Mouse (Mus musculus) heart, embryonic 10.5 days (tissue): ENCODE results near the gene Tspan4. TPM values are rescaled to one million over a fixed set of nuclear protein-coding genes. Genes with fewer than 3 reads are reported as not detected.
A peak's percentile ranks its signal among the peaks of the same experiment; 100 is the strongest.

Experiments
- DNase-seq: peaks from one replicate; pipeline ENCODE4 v3.0.0-alpha.2; 2017; ENCODE audit warnings: low spot score
- H3K27ac ChIP-seq: fragments of 300-500 bp; sonication (generic); 2 replicates; pipeline ENCODE4 v1.5.1; 2016; ENCODE audit warnings: mild to moderate bottlenecking
- H3K27me3 ChIP-seq: fragments of 300-500 bp; sonication (generic); 2 replicates; pipeline ENCODE4 v1.6.1; 2016; ENCODE audit warnings: mild to moderate bottlenecking; ENCODE audit not compliant: poor library complexity, insufficient read depth, severe bottlenecking
- H3K36me3 ChIP-seq: fragments of 300-500 bp; sonication (generic); 2 replicates; pipeline ENCODE4 v1.6.1; 2016; ENCODE audit warnings: mild to moderate bottlenecking, moderate library complexity
- H3K4me1 ChIP-seq: fragments of 300-500 bp; sonication (generic); 2 replicates; pipeline ENCODE4 v1.6.1; 2016; ENCODE audit warnings: mild to moderate bottlenecking
- H3K4me3 ChIP-seq: fragments of 300-500 bp; sonication (generic); 2 replicates; pipeline ENCODE4 v1.5.1; 2016; ENCODE audit warnings: mild to moderate bottlenecking, moderate library complexity
- H3K9me3 ChIP-seq: fragments of 300-500 bp; sonication (generic); 2 replicates; pipeline ENCODE4 v1.6.1; 2016; ENCODE audit warnings: mild to moderate bottlenecking, moderate library complexity
- WGBS: fragments of 180-500 bp; shearing (Covaris S2); methylation state at CpG from one replicate; pipeline ENCODE4 v1.1.7; 2016; 5-methylcytosine and 5-hydroxymethylcytosine counted together
- polyA plus RNA-seq: library from polyadenylated mRNA; unstranded; fragments of >200 nt; fragmentation: Nextera tagmentation; extraction: Ambion mirVana; gene quantifications from 2 replicates; pipeline ENCODE4 v1.2.1, GENCODE M21; 2016

Gene Tspan4
- polyA plus RNA-seq, result 69.0 and 70.8 TPM in 2 replicates

- Histone ChIP-seq H3K4me3 (peak within 1 kb of the TSS; percentile 92), H3K36me3 (peaks cover 25% of the 10 kb centered on the region), H3K9me3 (no peaks in the 10 kb centered on the region), H3K4me1 (peaks cover 50% of the 10 kb centered on the region), H3K27ac (peak within 1 kb of the TSS; percentile 99), H3K27me3 (no peaks in the 10 kb centered on the region)
- under 1% methylated on average over 87 of the region's 87 CpGs for WGBS
- DNase-seq, result peak; percentile 94
These were observed at the start of gene Tspan4, which contains the start of gene Polr2l for GRCm38 (mm10) chr7:141475011-141475804. Gene Tspan4, plus strand, starts transcription at chr7:141475240. Gene Polr2l, minus strand, starts transcription at chr7:141475132.

- Histone ChIP-seq H3K4me1 (peaks cover 44% of the 10 kb centered on the region), H3K4me3 (no peak overlapping the region), H3K9me3 (no peaks in the 10 kb centered on the region), H3K36me3 (peaks cover 19% of the 10 kb centered on the region), H3K27ac (no peak overlapping the region), H3K27me3 (0 out of 2 replicates have a peak, but pooled peaks cover 5% of the 10 kb centered on the region)
- DNase-seq, result no peak
- 68% methylated on average over 12 of the region's 12 CpGs for WGBS
These were observed 47.9 kb upstream of the Tspan4 start for GRCm38 (mm10) chr7:141426948-141427730.

GRCm38 (mm10) chr7:141428701-141429100, 46.3 kb upstream of the Tspan4 start:
- WGBS, result 52% methylated on average over 5 of the region's 5 CpGs
- 0 out of 2 replicates have a peak, but pooled peaks cover 5% of the 10 kb centered on the region for H3K27me3 ChIP-seq

GRCm38 (mm10) chr7:141429310-141429709, 45.7 kb upstream of the Tspan4 start, which contains the start of gene Cend1:
Gene Cend1, minus strand, starts transcription at chr7:141429491.
- peak; percentile 90 for DNase-seq
- H3K4me3 ChIP-seq, result peak within 1 kb of the TSS; percentile 51
- H3K27me3 ChIP-seq, result 0 out of 2 replicates have a peak, but pooled peaks cover 5% of the 10 kb centered on the region
- WGBS, result 3% methylated on average over 19 of the region's 19 CpGs
- peaks cover 60% of the 10 kb centered on the region for H3K4me1 ChIP-seq
- H3K27ac ChIP-seq, result peak within 1 kb of the TSS; percentile 84
- H3K9me3 ChIP-seq, result no peaks in the 10 kb centered on the region
- H3K36me3 ChIP-seq, result peaks cover 37% of the 10 kb centered on the region

More at GRCm38 (mm10) chr7:141428701-141429100, 46.3 kb upstream of the Tspan4 start:
- peaks cover 35% of the 10 kb centered on the region for H3K36me3 ChIP-seq
- no peaks in the 10 kb centered on the region for H3K9me3 ChIP-seq
- peak overlapping the region; percentile 51 for H3K4me3 ChIP-seq
- DNase-seq, result no peak
- peaks cover 54% of the 10 kb centered on the region for H3K4me1 ChIP-seq
- peak overlapping the region; percentile 84 for H3K27ac ChIP-seq

GRCm38 (mm10) chr7:141429840-141430584, 45.0 kb upstream of the Tspan4 start:
- Histone ChIP-seq H3K36me3 (peaks cover 37% of the 10 kb centered on the region), H3K27me3 (0 out of 2 replicates have a peak, but pooled peaks cover 5% of the 10 kb centered on the region), H3K4me3 (peak overlapping the region; percentile 51), H3K4me1 (peaks cover 67% of the 10 kb centered on the region), H3K9me3 (no peaks in the 10 kb centered on the region), H3K27ac (peak overlapping the region; percentile 84)
- DNase-seq, result no peak
- 53% methylated on average over 9 of the region's 9 CpGs for WGBS

- WGBS, result 94% methylated on average over 9 of the region's 9 CpGs
- no peaks in the 10 kb centered on the region for H3K9me3 ChIP-seq
These were observed 44.3 kb upstream of the Tspan4 start for GRCm38 (mm10) chr7:141430585-141431240.

GRCm38 (mm10) chr7:141431434-141432185, 43.4 kb upstream of the Tspan4 start:
- 0 out of 2 replicates have a peak, but pooled peaks cover 5% of the 10 kb centered on the region for H3K27me3 ChIP-seq
- peaks cover 37% of the 10 kb centered on the region for H3K36me3 ChIP-seq
- no peak overlapping the region for H3K27ac ChIP-seq
- no peaks in the 10 kb centered on the region for H3K9me3 ChIP-seq
- H3K4me3 ChIP-seq, result no peak overlapping the region
- 92% methylated on average over 19 of the region's 19 CpGs for WGBS
- H3K4me1 ChIP-seq, result peaks cover 80% of the 10 kb centered on the region
- no peak for DNase-seq

More at GRCm38 (mm10) chr7:141430585-141431240, 44.3 kb upstream of the Tspan4 start:
- Histone ChIP-seq H3K27ac (peak overlapping the region; percentile 84), H3K27me3 (0 out of 2 replicates have a peak, but pooled peaks cover 5% of the 10 kb centered on the region), H3K36me3 (peaks cover 37% of the 10 kb centered on the region), H3K4me3 (no peak overlapping the region), H3K4me1 (peaks cover 74% of the 10 kb centered on the region)
- no peak for DNase-seq

GRCm38 (mm10) chr7:141432186-141432611, 42.8 kb upstream of the Tspan4 start:
- H3K9me3 ChIP-seq, result no peaks in the 10 kb centered on the region
- peaks cover 37% of the 10 kb centered on the region for H3K36me3 ChIP-seq
- H3K4me3 ChIP-seq, result no peak overlapping the region
- no peak for DNase-seq
- H3K4me1 ChIP-seq, result peaks cover 78% of the 10 kb centered on the region
- 88% methylated on average over 8 of the region's 8 CpGs for WGBS
- H3K27me3 ChIP-seq, result 0 out of 2 replicates have a peak, but pooled peaks cover 5% of the 10 kb centered on the region
- no peak overlapping the region for H3K27ac ChIP-seq

GRCm38 (mm10) chr7:141432741-141433516, 42.1 kb upstream of the Tspan4 start:
- H3K9me3 ChIP-seq, result no peaks in the 10 kb centered on the region
- H3K4me3 ChIP-seq, result no peak overlapping the region
- H3K27me3 ChIP-seq, result no peaks in the 10 kb centered on the region
- 89% methylated on average over 6 of the region's 6 CpGs for WGBS
- H3K27ac ChIP-seq, result no peak overlapping the region
- DNase-seq, result no peak
- peaks cover 76% of the 10 kb centered on the region for H3K4me1 ChIP-seq
- peaks cover 37% of the 10 kb centered on the region for H3K36me3 ChIP-seq

- H3K36me3 ChIP-seq, result peaks cover 45% of the 10 kb centered on the region
- peak overlapping the region; percentile 77 for H3K27ac ChIP-seq
- H3K27me3 ChIP-seq, result no peaks in the 10 kb centered on the region
- no peak for DNase-seq
- peak overlapping the region; percentile 63 for H3K4me3 ChIP-seq
- no peaks in the 10 kb centered on the region for H3K9me3 ChIP-seq
- H3K4me1 ChIP-seq, result peaks cover 68% of the 10 kb centered on the region
- WGBS, result 75% methylated on average over 15 of the region's 15 CpGs
These were observed 41.3 kb upstream of the Tspan4 start for GRCm38 (mm10) chr7:141433517-141434400.
